Mouse (Mus musculus): ENCODE data around the gene Hyou1.

DNA sequence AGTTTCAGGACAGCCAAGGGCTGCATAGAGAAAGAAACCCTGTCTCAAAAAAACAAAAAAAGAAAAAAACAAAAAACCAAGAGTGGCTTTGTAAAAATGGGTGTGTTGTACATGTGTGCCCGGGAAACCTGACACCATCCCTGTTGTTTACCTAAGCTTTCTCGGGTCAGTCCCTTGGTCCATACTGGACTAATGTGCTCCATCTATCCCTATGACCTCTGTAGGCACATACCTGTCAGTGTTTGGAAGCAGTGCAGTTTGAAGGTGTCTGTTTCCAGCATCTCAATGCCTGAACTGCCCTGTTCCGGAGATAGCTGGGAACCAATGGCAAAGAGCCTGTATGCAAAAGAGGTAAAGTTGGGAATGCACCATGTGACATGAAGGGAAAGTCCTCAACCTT lies 25.7 kb downstream of the Hyou1 start:
- TF ChIP-seq CTCF (IDR thresholded peaks at IDR 0.05; ENCODE audit: borderline replicate concordance, extremely low read depth, insufficient read depth, insufficient read length) (no peak), POLR2A (IDR thresholded peaks at IDR 0.05; ENCODE audit: borderline replicate concordance, extremely low read depth, insufficient read depth, insufficient read length, poor library complexity, severe bottlenecking) (no peak)

All from brain, embryonic 14.5 days (tissue).